In the genomic region with DNA sequence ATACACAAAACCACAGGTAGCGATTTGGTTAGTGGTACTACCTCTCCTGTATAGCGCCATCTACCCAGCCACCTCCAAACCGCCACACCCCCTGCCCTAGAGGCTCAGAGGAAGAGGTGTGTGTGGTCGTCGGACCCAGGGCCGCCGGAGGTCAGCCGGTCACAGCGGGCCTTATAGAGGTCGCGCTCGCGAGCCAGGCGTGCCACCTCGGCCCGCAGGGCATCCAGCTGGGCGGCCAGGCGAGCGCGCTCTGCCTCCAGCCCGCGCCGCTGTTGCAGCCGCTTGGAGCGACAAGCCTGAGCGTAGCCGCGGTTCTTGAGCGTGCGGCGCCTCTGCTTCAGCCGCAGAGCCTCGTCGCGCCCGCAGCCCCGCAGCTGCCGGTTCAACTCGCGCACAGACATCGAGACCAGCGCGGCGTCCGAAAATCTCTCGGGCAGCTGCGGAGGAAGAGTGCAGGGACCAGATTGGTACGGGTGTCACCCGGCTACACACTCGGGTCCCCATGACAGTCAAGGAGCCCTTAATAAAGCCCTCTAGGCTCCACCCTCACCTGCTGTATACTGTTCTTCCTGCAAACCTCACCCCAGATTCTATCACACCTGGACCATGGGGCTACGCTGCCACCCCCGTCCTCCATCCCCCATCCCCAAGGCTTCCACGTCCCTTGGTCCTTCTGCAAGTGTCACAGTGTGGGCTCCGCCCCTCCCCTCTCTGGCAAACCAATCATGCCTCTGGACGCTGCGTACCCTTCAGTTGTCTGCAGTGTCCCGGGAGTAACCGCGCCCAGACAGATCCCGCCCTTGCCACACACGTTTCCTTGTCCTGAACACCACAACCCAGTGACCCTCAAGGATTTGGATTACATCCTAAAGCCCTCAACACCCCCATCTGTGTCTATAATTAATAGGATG, we compare ENCODE assay signal across 10 mouse cellular contexts. TPM values are rescaled to one million over a fixed set of nuclear protein-coding genes. Genes with fewer than 3 reads are reported as not detected.
DNase-seq lines count a peak whose midpoint lies in the region; ATAC-seq and TF ChIP-seq lines count a peak whose summit lies in the region.
"Had no signal": no experiment of that assay in that cellular context is flagged by ENCODE, and none has a peak within 500 bp of the region (broad histone marks: within the 10 kb centered on the region; RNA-seq: fewer than 3 reads in every experiment).

No protein-coding gene starts in this region.

- intact Hi-C loops in gastrocnemius, adult 2 months (cut with DNase I), result no loop called here

- H3K27ac ChIP-seq in gastrocnemius, adult 2 months, result no peak overlapping the region
- H3K27ac ChIP-seq in hindbrain, embryonic 13.5 days, result peak overlapping the region; percentile 77
- H3K27ac ChIP-seq in liver, embryonic 14.5 days, result no peak overlapping the region

- peaks cover 36% of the 10 kb centered on the region for H3K27me3 ChIP-seq in hindbrain, embryonic 13.5 days
- peaks cover 62% of the 10 kb centered on the region for H3K27me3 ChIP-seq in liver, embryonic 14.5 days (ENCODE audit: control insufficient read depth, insufficient read depth, low read length)

- H3K4me3 ChIP-seq in gastrocnemius, adult 2 months, result peak overlapping the region; percentile 62
- H3K4me3 ChIP-seq in hindbrain, embryonic 13.5 days, result peak overlapping the region; percentile 54
- peak overlapping the region in 1 of 2 experiments; percentile 30; a peak in 2 of 4 replicates for H3K4me3 ChIP-seq in liver, embryonic 14.5 days (ENCODE audit: insufficient read depth in 1 of 2, low read depth in 2 of 2, low read length in 2 of 2)

- TF ChIP-seq CTCF in gastrocnemius, adult 2 months (IDR thresholded peaks at IDR 0.05), result no peak
- no peak for TF ChIP-seq CTCF in liver, embryonic 14.5 days (IDR thresholded peaks at IDR 0.05; ENCODE audit: low read depth)

- peak; percentile 73 for ATAC-seq in hindbrain, embryonic 13.5 days (ENCODE audit: low FRiP score)
- no peak for ATAC-seq in liver, embryonic 14.5 days (ENCODE audit: insufficient read depth)
- ATAC-seq in inflammation-experienced regulatory T-cells, adult 6 months, result no peak

- no peak for TF ChIP-seq EP300 in liver, embryonic 14.5 days (IDR thresholded peaks at IDR 0.05; ENCODE audit: low read depth)

- H3K36me3 ChIP-seq in hindbrain, embryonic 13.5 days, result no peaks in the 10 kb centered on the region
- H3K36me3 ChIP-seq in liver, embryonic 14.5 days (replicated peaks; ENCODE audit: control insufficient read depth, insufficient read depth, low read depth), result no peaks in the 10 kb centered on the region
- H3K36me3 ChIP-seq: G1E had no signal

- H3K4me1 ChIP-seq in hindbrain, embryonic 13.5 days (replicated peaks), result peaks cover 26% of the 10 kb centered on the region
- no peaks in the 10 kb centered on the region; a peak in 1 of 4 replicates for H3K4me1 ChIP-seq in liver, embryonic 14.5 days (replicated peaks; ENCODE audit: control insufficient read depth in 2 of 2, insufficient read depth in 2 of 2, low read length in 1 of 2)

- H3K4me2 ChIP-seq in hindbrain, embryonic 13.5 days, result peak overlapping the region; percentile 87
- peak overlapping the region; percentile 49 for H3K4me2 ChIP-seq in liver, embryonic 14.5 days (ENCODE audit: low read depth)

- no peaks in the 10 kb centered on the region for H3K9me3 ChIP-seq in hindbrain, embryonic 13.5 days
- no peaks in the 10 kb centered on the region for H3K9me3 ChIP-seq in liver, embryonic 14.5 days (ENCODE audit: control insufficient read depth, low read length)
- H3K9me3 ChIP-seq: G1E had no signal

- DNase-seq in gastrocnemius, adult 2 months, result no peak
- DNase-seq in gastrocnemius, postnatal 4 days (ENCODE audit: low spot score in 2 of 2), result no peak
- peak; percentile 40 for DNase-seq in MN1 (ENCODE audit: low spot score)
- peak; percentile 73 for DNase-seq in embryo, embryonic 11 days
- no peak for DNase-seq in liver, embryonic 14.5 days (ENCODE audit: low read depth in 3 of 3, low spot score in 3 of 3)
- DNase-seq in retina, adult 2 months (ENCODE audit: low read depth, low spot score), result peak; percentile 88

- peak overlapping the region; percentile 74 for H3K9ac ChIP-seq in hindbrain, embryonic 13.5 days
- no peak overlapping the region for H3K9ac ChIP-seq in liver, embryonic 14.5 days (replicated peaks)

- 1% methylated on average over 61 of the region's 61 CpGs for WGBS in hindbrain, embryonic 13.5 days
- 1% methylated on average over 61 of the region's 61 CpGs for WGBS in liver, embryonic 14.5 days (ENCODE audit: insufficient replicate concordance)

RNA-seq across cellular contexts. Expression of gene Nrl, which starts 4.1 kb away (rescaled TPM):
- not detected for total RNA-seq in gastrocnemius, adult 2 months (2021)
- total RNA-seq in gastrocnemius, postnatal 4 days (2021), result not detected
- polyA plus RNA-seq in hindbrain, embryonic 13.5 days (2015; fragmentation: Nextera tagmentation; extraction: Ambion mirVana), result 0.05 and 0.10 TPM in 2 replicates
- not detected in 2 replicates for polyA plus RNA-seq in liver, embryonic 14.5 days (2012; rRNA removed)
- not detected in 2 replicates for polyA plus RNA-seq in liver, embryonic 14.5 days (2014; fragmentation: Nextera tagmentation; extraction: Ambion mirVana)
- under 1 TPM in 1 of 3 experiments, not detected in 2; 0.08 TPM for polyA plus RNA-seq in inflammation-experienced regulatory T-cells, adult 6 months (2017; shearing (Covaris generic))
- polyA plus RNA-seq: G1E; large intestine, adult 2 months had no signal

RNA-seq across cellular contexts. Expression of gene Cpne6, which starts 10.5 kb away (rescaled TPM):
- not detected for total RNA-seq in gastrocnemius, adult 2 months (2021)
- total RNA-seq in gastrocnemius, postnatal 4 days (2021), result not detected
- polyA plus RNA-seq in hindbrain, embryonic 13.5 days (2015; fragmentation: Nextera tagmentation; extraction: Ambion mirVana), result 2.4 and 2.5 TPM in 2 replicates
- 0.05 and 0.06 TPM in 2 replicates for polyA plus RNA-seq in liver, embryonic 14.5 days (2012; rRNA removed)
- not detected in 2 replicates for polyA plus RNA-seq in liver, embryonic 14.5 days (2014; fragmentation: Nextera tagmentation; extraction: Ambion mirVana)
- not detected for polyA plus RNA-seq in inflammation-experienced regulatory T-cells, adult 6 months (2017; shearing (Covaris generic))

RNA-seq across cellular contexts. Expression of gene Pck2, which starts 19.4 kb away (rescaled TPM):
- 1 to 10 TPM; 3.5 to 4.2 TPM for total RNA-seq in gastrocnemius, adult 2 months (2021)
- 10 to 100 TPM; 21.6 to 21.8 TPM for total RNA-seq in gastrocnemius, postnatal 4 days (2021)
- 20.7 and 21.5 TPM in 2 replicates for polyA plus RNA-seq in hindbrain, embryonic 13.5 days (2015; fragmentation: Nextera tagmentation; extraction: Ambion mirVana)
- polyA plus RNA-seq in liver, embryonic 14.5 days (2012; rRNA removed), result 19.6 and 21.9 TPM in 2 replicates
- 15.6 and 20.6 TPM in 2 replicates for polyA plus RNA-seq in liver, embryonic 14.5 days (2014; fragmentation: Nextera tagmentation; extraction: Ambion mirVana)
- 10 to 100 TPM; 31.9 to 37.5 (median 35.9) TPM for polyA plus RNA-seq in inflammation-experienced regulatory T-cells, adult 6 months (2017; shearing (Covaris generic))

RNA-seq across cellular contexts. Expression of gene Carmil3, which starts 30.3 kb away (rescaled TPM):
- under 1 TPM; 0.43 to 0.95 TPM for total RNA-seq in gastrocnemius, adult 2 months (2021)
- total RNA-seq in gastrocnemius, postnatal 4 days (2021), result 1 to 10 TPM; 3.2 to 4.4 TPM
- 21.6 and 22.1 TPM in 2 replicates for polyA plus RNA-seq in hindbrain, embryonic 13.5 days (2015; fragmentation: Nextera tagmentation; extraction: Ambion mirVana)
- polyA plus RNA-seq in liver, embryonic 14.5 days (2012; rRNA removed), result 2.6 TPM in 2 replicates
- polyA plus RNA-seq in liver, embryonic 14.5 days (2014; fragmentation: Nextera tagmentation; extraction: Ambion mirVana), result 0.32 and 0.45 TPM in 2 replicates
- not detected for polyA plus RNA-seq in inflammation-experienced regulatory T-cells, adult 6 months (2017; shearing (Covaris generic))

RNA-seq across cellular contexts. Expression of gene Dcaf11, which starts 39.1 kb away (rescaled TPM):
- 100 to 1,000 TPM; 129 to 133 TPM for total RNA-seq in gastrocnemius, adult 2 months (2021)
- total RNA-seq in gastrocnemius, postnatal 4 days (2021), result 10 to 100 TPM; 44.5 to 54.3 TPM
- polyA plus RNA-seq in hindbrain, embryonic 13.5 days (2015; fragmentation: Nextera tagmentation; extraction: Ambion mirVana), result 124 and 130 TPM in 2 replicates
- 25.4 and 30.9 TPM in 2 replicates for polyA plus RNA-seq in liver, embryonic 14.5 days (2012; rRNA removed)
- 47.5 and 51.2 TPM in 2 replicates for polyA plus RNA-seq in liver, embryonic 14.5 days (2014; fragmentation: Nextera tagmentation; extraction: Ambion mirVana)
- 100 to 1,000 TPM in 1 of 3 experiments, 10 to 100 TPM in 2; 73.9 to 107 (median 81.0) TPM for polyA plus RNA-seq in inflammation-experienced regulatory T-cells, adult 6 months (2017; shearing (Covaris generic))

Comparison
In these comparisons a context has a peak if more than half of its experiments do, and no peak if none do; other contexts are left out.
1. DNase-seq: peak in MN1 (single experiment), embryo, embryonic 11 days (single experiment) and retina, adult 2 months (single experiment); none in gastrocnemius, adult 2 months (single experiment), gastrocnemius, postnatal 4 days (0 of 2) and liver, embryonic 14.5 days (0 of 3).